Mouse (Mus musculus): ENCODE measurements around the gene Selenot.

Selenot gene

DNA sequence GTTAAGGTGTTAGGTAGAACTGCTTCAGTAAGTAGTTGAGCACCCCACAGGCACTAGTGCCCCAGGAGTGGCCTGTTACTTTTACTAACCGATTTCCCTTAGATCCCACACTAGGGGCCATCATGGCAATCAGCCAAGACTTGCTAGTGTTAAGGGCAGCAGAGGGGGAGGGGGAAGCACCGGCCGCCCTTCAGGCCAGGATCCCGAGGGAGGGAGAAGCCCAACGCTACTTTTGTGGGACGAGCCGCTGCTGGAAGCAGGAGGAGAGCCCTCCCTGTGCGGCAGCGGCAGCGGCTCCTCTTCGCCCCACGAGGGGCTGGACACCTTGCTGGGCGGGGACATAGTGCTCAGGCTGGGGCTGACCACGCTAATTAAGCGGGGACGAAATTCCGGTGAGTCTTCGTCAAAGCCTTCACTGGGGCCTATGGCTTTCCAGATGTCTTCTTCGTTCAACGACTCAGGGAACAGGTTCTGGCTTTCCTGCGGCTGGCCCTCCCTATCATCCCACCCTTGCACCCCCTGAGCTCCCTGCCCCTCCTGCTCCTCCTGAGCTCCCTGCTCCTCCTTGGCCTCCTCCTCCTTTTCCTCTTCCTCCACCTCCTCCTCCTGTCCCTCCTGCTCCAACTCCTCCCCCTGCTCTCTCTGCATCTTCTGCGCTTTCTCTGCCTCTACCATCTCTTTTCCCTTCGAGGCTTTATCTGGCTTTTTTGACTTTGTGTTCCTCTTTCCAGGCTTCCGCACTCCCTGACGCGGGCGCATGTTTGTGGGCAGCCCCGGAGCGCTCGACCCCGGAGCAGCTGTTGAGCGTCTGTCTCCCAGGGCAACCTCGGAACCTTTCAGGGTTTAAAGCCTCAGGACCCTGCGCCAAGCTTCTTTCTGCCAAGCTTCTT, 60.2 kb downstream of the Selenot start, which contains the start of gene Erich6:
Gene Erich6, minus strand, starts transcription at position 802 of the 890 bp plus-strand sequence.
- DNase-seq: peak; percentile 25 to 36

All from B cell, adult 2 months (primary cell).